Mouse (Mus musculus) forebrain, embryonic 16.5 days (tissue): ENCODE measurements around the gene 9330182L06Rik. TPM values are rescaled to one million over a fixed set of nuclear protein-coding genes. Genes with fewer than 3 reads are reported as not detected.
A peak's percentile ranks its signal among the peaks of the same experiment; 100 is the strongest.

Experiments
- ATAC-seq: fragments of 200-750 bp; cut with Nextera tagmentation; 2 replicates; pipeline ENCODE4 v1.8.0; 2017; ENCODE audit warnings: mild to moderate bottlenecking, moderate library complexity
- H3K27ac ChIP-seq: fragments of 300-500 bp; sonication (generic); 2 replicates; pipeline ENCODE4 v1.5.1; 2014; ENCODE audit warnings: low read length, control low read depth
- H3K27me3 ChIP-seq: fragments of 300-500 bp; sonication (generic); replicated peaks from 2 replicates; pipeline ENCODE4 v1.6.1; 2014; ENCODE audit warnings: low read length; ENCODE audit not compliant: control insufficient read depth, insufficient read depth
- H3K36me3 ChIP-seq: fragments of 300-500 bp; sonication (generic); 2 replicates; pipeline ENCODE4 v1.6.1; 2014; ENCODE audit not compliant: control insufficient read depth, insufficient read depth
- H3K4me1 ChIP-seq: fragments of 300-500 bp; sonication (generic); replicated peaks from 2 replicates; pipeline ENCODE4 v1.6.1; 2014; ENCODE audit warnings: low read length; ENCODE audit not compliant: control insufficient read depth, insufficient read depth
- H3K4me2 ChIP-seq: fragments of 300-500 bp; sonication (generic); 2 replicates; pipeline ENCODE4 v1.6.1; 2014; ENCODE audit warnings: mild to moderate bottlenecking, low read length, control low read depth
- H3K4me3 ChIP-seq: fragments of 300-500 bp; sonication (generic); replicated peaks from 2 replicates; pipeline ENCODE4 v1.5.1; 2014; ENCODE audit warnings: mild to moderate bottlenecking, low read length, control low read depth
- H3K9ac ChIP-seq: fragments of 300-500 bp; sonication (generic); replicated peaks from 2 replicates; pipeline ENCODE4 v1.6.1; 2014; ENCODE audit warnings: low read depth, low read length, control low read depth
- H3K9me3 ChIP-seq: fragments of 300-500 bp; sonication (generic); 2 replicates; pipeline ENCODE4 v1.6.1; 2016; ENCODE audit warnings: low read length; ENCODE audit not compliant: control insufficient read depth
- WGBS: fragments of 180-500 bp; shearing (Covaris S2); extraction: QIAGEN DNeasy Blood & Tissue Kit; methylation state at CpG from one replicate; pipeline ENCODE4 v1.1.7; 2014; 5-methylcytosine and 5-hydroxymethylcytosine counted together
- microRNA counts: library from miRNA; unstranded; fragments of <30 nt; microRNA quantifications from one replicate; lab custom pipeline; 2016
- microRNA-seq: library from miRNA; unstranded; fragments of <30 nt; microRNA quantifications from one replicate; pipeline ENCODE4, GENCODE M21; 2017
- polyA plus RNA-seq: library from polyadenylated mRNA; unstranded; fragments of >200 nt; fragmentation: Nextera tagmentation; extraction: Ambion mirVana; gene quantifications from 2 replicates; pipeline ENCODE4 v1.2.1, GENCODE M21; 2015

Gene 9330182L06Rik
- polyA plus RNA-seq, 1 experiment from 2014 or later: 13.4 TPM

- WGBS: 57% methylated on average over 5 of the region's 5 CpGs
- ATAC-seq: 0 out of 2 replicates have a peak, but pooled peaks have one; percentile 47
- Histone ChIP-seq H3K9me3 (no peaks in the 10 kb centered on the region), H3K27me3 (no peaks in the 10 kb centered on the region), H3K4me3 (no peak overlapping the region), H3K9ac (no peak overlapping the region), H3K36me3 (no peaks in the 10 kb centered on the region), H3K4me1 (no peaks in the 10 kb centered on the region), H3K4me2 (no peak overlapping the region), H3K27ac (no peak overlapping the region)
Measured at GRCm38 (mm10) chr5:9449570-9449969, 183.7 kb downstream of the 9330182L06Rik start.

- Histone ChIP-seq H3K9ac (no peak overlapping the region), H3K36me3 (no peaks in the 10 kb centered on the region), H3K9me3 (no peaks in the 10 kb centered on the region), H3K27me3 (no peaks in the 10 kb centered on the region), H3K4me1 (no peaks in the 10 kb centered on the region), H3K4me2 (no peak overlapping the region), H3K4me3 (no peak overlapping the region), H3K27ac (no peak overlapping the region)
- 97% methylated on average over 2 of the region's 2 CpGs for WGBS
- no peak for ATAC-seq
Measured at GRCm38 (mm10) chr5:9453298-9453697, 187.4 kb downstream of the 9330182L06Rik start.

- H3K9me3 ChIP-seq: no peaks in the 10 kb centered on the region
- H3K27me3 ChIP-seq: no peaks in the 10 kb centered on the region
- no peak for ATAC-seq
- H3K27ac ChIP-seq: no peak overlapping the region
- no peaks in the 10 kb centered on the region for H3K36me3 ChIP-seq
- 91% methylated on average over 3 of the region's 3 CpGs for WGBS
- no peaks in the 10 kb centered on the region for H3K4me1 ChIP-seq
- H3K4me2 ChIP-seq: no peak overlapping the region
- no peak overlapping the region for H3K4me3 ChIP-seq
- no peak overlapping the region for H3K9ac ChIP-seq
Measured at GRCm38 (mm10) chr5:9477587-9477986, 211.7 kb downstream of the 9330182L06Rik start.

DNA sequence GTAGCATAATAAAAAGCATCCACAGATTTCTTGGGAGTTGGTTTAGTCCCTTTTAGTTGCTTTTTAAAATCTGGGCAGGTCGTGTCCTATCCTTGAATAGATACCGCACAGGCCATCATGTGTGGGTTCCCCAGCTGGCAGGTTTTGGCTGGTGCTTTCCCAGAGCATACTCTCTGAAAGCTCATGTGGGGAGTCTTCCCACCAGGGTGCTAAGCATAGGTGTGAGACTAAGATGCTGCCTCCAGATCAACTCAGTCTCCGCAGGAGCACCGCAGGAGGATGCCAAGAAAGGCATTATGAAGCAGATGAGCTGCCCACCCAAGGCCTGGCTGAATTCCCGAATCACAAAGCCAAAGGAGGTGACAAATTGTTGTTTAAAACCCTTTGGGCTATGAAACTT lies 229.5 kb downstream of the 9330182L06Rik start:
- Histone ChIP-seq H3K9ac (no peak overlapping the region), H3K4me2 (no peak overlapping the region), H3K4me3 (no peak overlapping the region), H3K36me3 (no peaks in the 10 kb centered on the region), H3K4me1 (no peaks in the 10 kb centered on the region), H3K27me3 (no peaks in the 10 kb centered on the region), H3K27ac (no peak overlapping the region), H3K9me3 (no peaks in the 10 kb centered on the region)
- WGBS: 24% methylated on average over 5 of the region's 5 CpGs
- peak; percentile 55 for ATAC-seq

GRCm38 (mm10) chr5:9497235-9497634 lies 231.3 kb downstream of the 9330182L06Rik start:
- ATAC-seq: no peak
- Histone ChIP-seq H3K27me3 (no peaks in the 10 kb centered on the region), H3K27ac (no peak overlapping the region), H3K9me3 (no peaks in the 10 kb centered on the region), H3K9ac (no peak overlapping the region), H3K4me2 (no peak overlapping the region), H3K4me3 (no peak overlapping the region), H3K36me3 (no peaks in the 10 kb centered on the region), H3K4me1 (no peaks in the 10 kb centered on the region)
- 71% methylated on average over 4 of the region's 4 CpGs for WGBS

DNA sequence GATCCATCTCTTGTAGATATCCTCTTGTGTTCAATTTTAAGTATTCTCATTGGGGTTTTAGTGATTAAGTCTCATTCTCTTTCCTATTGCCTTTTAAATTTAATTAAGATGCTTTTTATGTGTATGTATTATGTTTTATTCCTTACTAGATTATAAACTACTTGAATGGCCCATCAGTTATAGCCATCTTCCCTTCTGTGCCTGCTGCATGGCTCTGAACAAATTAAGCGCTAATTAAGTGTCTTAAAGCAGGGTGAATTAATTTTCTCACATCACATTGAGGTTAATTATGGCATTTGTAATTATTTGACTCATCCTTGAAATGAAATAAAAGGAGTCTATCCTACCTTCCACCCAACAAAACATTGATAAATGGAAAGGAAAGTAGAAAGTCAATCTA lies 245.1 kb downstream of the 9330182L06Rik start:
- Histone ChIP-seq H3K36me3 (no peaks in the 10 kb centered on the region), H3K9me3 (no peaks in the 10 kb centered on the region), H3K27ac (no peak overlapping the region), H3K9ac (no peak overlapping the region), H3K27me3 (no peaks in the 10 kb centered on the region), H3K4me1 (no peaks in the 10 kb centered on the region), H3K4me3 (no peak overlapping the region), H3K4me2 (no peak overlapping the region)
- 92% methylated on average over 1 of the region's 1 CpGs for WGBS
- no peak for ATAC-seq

GRCm38 (mm10) chr5:9525507-9525906 lies 259.6 kb downstream of the 9330182L06Rik start:
- no peak overlapping the region for H3K4me2 ChIP-seq
- 89% methylated on average over 4 of the region's 4 CpGs for WGBS

More at GRCm38 (mm10) chr5:9525507-9525906, 259.6 kb downstream of the 9330182L06Rik start:
- Histone ChIP-seq H3K36me3 (no peaks in the 10 kb centered on the region), H3K9me3 (no peaks in the 10 kb centered on the region), H3K27me3 (no peaks in the 10 kb centered on the region), H3K27ac (no peak overlapping the region), H3K9ac (no peak overlapping the region), H3K4me3 (no peak overlapping the region), H3K4me1 (no peaks in the 10 kb centered on the region)
- no peak for ATAC-seq

MicroRNA genes within 50 kb of the gene (microRNA counts, 519-probe panel; counts per million panel counts)
- microRNA mmu-miR-879 (lab: Ali Mortazavi, UCI): 1,745 counts per million, percentile 19 among the panel's probes with 10 or more counts

Small RNA genes within 50 kb of the gene (microRNA-seq; reads per million reads assigned to microRNA genes)
- gene Mir879: 10.8 reads per million, percentile 30 among the genes with 10 or more reads in this experiment

Other genes with a start within 250 kb of the 9330182L06Rik start
- 11.9 and 12.1 TPM in 2 replicates for gene Tmem243, start 165.4 kb upstream of the 9330182L06Rik start, polyA plus RNA-seq
- gene Dmtf1, start 104.3 kb upstream of the 9330182L06Rik start, polyA plus RNA-seq: 75.0 and 78.8 TPM in 2 replicates